8 mouse cellular contexts compared by ENCODE assay signal in genomic region chr4:115062875-115063517, GRCm38 (mm10). TPM values are rescaled to one million over a fixed set of nuclear protein-coding genes. Genes with fewer than 3 reads are reported as not detected.
DNase-seq lines count a peak whose midpoint lies in the region; ATAC-seq and TF ChIP-seq lines count a peak whose summit lies in the region.

No protein-coding gene starts in this region.

- TF ChIP-seq CTCF in lung, adult 2 months (IDR thresholded peaks at IDR 0.05; ENCODE audit: insufficient read depth, low read length) = no peak
- no peak for TF ChIP-seq CTCF in forebrain, postnatal 0 days (IDR thresholded peaks at IDR 0.05; ENCODE audit: low read depth)
- no peak for TF ChIP-seq CTCF in kidney, postnatal 0 days (IDR thresholded peaks at IDR 0.05; ENCODE audit: low read depth)

- H3K36me3 ChIP-seq in forebrain, postnatal 0 days (ENCODE audit: insufficient read depth) = no peaks in the 10 kb centered on the region
- H3K36me3 ChIP-seq in kidney, postnatal 0 days (ENCODE audit: insufficient read depth, low read length) = no peaks in the 10 kb centered on the region
- H3K36me3 ChIP-seq in megakaryocyte, embryonic 14.5 days (replicated peaks; ENCODE audit: low read length) = peaks cover 79% of the 10 kb centered on the region
- H3K36me3 ChIP-seq in stomach, embryonic 15.5 days = no peaks in the 10 kb centered on the region

- no peaks in the 10 kb centered on the region; the same call in 1 of the 2 replicates for H3K4me1 ChIP-seq in lung, adult 2 months (ENCODE audit: control insufficient read depth, insufficient read depth, low read length)
- H3K4me1 ChIP-seq in forebrain, postnatal 0 days (ENCODE audit: insufficient read depth) = no peaks in the 10 kb centered on the region
- H3K4me1 ChIP-seq in kidney, postnatal 0 days (replicated peaks; ENCODE audit: insufficient read depth, low read length) = peaks cover 14% of the 10 kb centered on the region; the same call in 1 of the 2 replicates
- H3K4me1 ChIP-seq in megakaryocyte, embryonic 14.5 days = peaks cover 78% of the 10 kb centered on the region
- peaks cover 17% of the 10 kb centered on the region; the same call in 1 of the 2 replicates for H3K4me1 ChIP-seq in stomach, embryonic 15.5 days

- H3K4me2 ChIP-seq in forebrain, postnatal 0 days (ENCODE audit: low read depth) = peak overlapping the region; percentile 96
- peak overlapping the region; percentile 97 for H3K4me2 ChIP-seq in kidney, postnatal 0 days (ENCODE audit: low read length)
- H3K4me2 ChIP-seq in stomach, embryonic 15.5 days = peak overlapping the region; percentile 93

- peak; percentile 90 for ATAC-seq in forebrain, postnatal 0 days
- peak; percentile 77 for ATAC-seq in kidney, postnatal 0 days (replicated peaks; ENCODE audit: low FRiP score, low read depth)
- ATAC-seq in stomach, embryonic 15.5 days (ENCODE audit: insufficient read depth, low FRiP score, low read depth) = peak; percentile 77

- WGBS in lung, adult 2 months = under 1% methylated on average over 53 of the region's 58 CpGs
- WGBS in forebrain, postnatal 0 days = 3% methylated on average over 54 of the region's 58 CpGs
- WGBS in kidney, postnatal 0 days = under 1% methylated on average over 57 of the region's 58 CpGs
- WGBS in stomach, embryonic 15.5 days = under 1% methylated on average over 57 of the region's 58 CpGs

- peaks cover 83% of the 10 kb centered on the region for H3K27me3 ChIP-seq in forebrain, postnatal 0 days (ENCODE audit: insufficient read depth, low read length)
- H3K27me3 ChIP-seq in kidney, postnatal 0 days (ENCODE audit: insufficient read depth, low read length) = peaks cover 73% of the 10 kb centered on the region
- H3K27me3 ChIP-seq in megakaryocyte, embryonic 14.5 days (replicated peaks) = no peaks in the 10 kb centered on the region
- peaks cover 78% of the 10 kb centered on the region for H3K27me3 ChIP-seq in stomach, embryonic 15.5 days (replicated peaks)

- H3K9me3 ChIP-seq in forebrain, postnatal 0 days (ENCODE audit: low read length) = no peaks in the 10 kb centered on the region
- no peaks in the 10 kb centered on the region for H3K9me3 ChIP-seq in kidney, postnatal 0 days (replicated peaks; ENCODE audit: low read length)
- H3K9me3 ChIP-seq in megakaryocyte, embryonic 14.5 days = no peaks in the 10 kb centered on the region
- no peaks in the 10 kb centered on the region for H3K9me3 ChIP-seq in stomach, embryonic 15.5 days

- TF ChIP-seq POLR2A in lung, adult 2 months (IDR thresholded peaks at IDR 0.05; ENCODE audit: borderline replicate concordance, extremely low read depth, low read depth, low read length) = no peak

- H3K4me3 ChIP-seq in lung, adult 2 months (replicated peaks; ENCODE audit: extremely low read depth, low read depth, low read length) = peak overlapping the region; percentile 58
- H3K4me3 ChIP-seq in forebrain, postnatal 0 days (ENCODE audit: low read depth, low read length) = peak overlapping the region; percentile 51
- H3K4me3 ChIP-seq in kidney, postnatal 0 days (replicated peaks; ENCODE audit: low read depth, low read length) = peak overlapping the region; percentile 53
- peak overlapping the region; percentile 94 for H3K4me3 ChIP-seq in megakaryocyte, embryonic 14.5 days (replicated peaks)
- H3K4me3 ChIP-seq in stomach, embryonic 15.5 days (replicated peaks) = peak overlapping the region; percentile 43

- H3K27ac ChIP-seq in forebrain, postnatal 0 days (ENCODE audit: low read depth, low read length) = no peak overlapping the region
- H3K27ac ChIP-seq in kidney, postnatal 0 days = no peak overlapping the region
- no peak overlapping the region for H3K27ac ChIP-seq in stomach, embryonic 15.5 days

- DNase-seq in lung, adult 2 months = no peak
- no peak for DNase-seq in lung, postnatal 25 days (ENCODE audit: low spot score)
- DNase-seq in adrenal gland, postnatal 10 days = peak; percentile 52
- peak; percentile 76 for DNase-seq in forebrain, postnatal 0 days
- peak; percentile 30 for DNase-seq in kidney, postnatal 0 days (ENCODE audit: low spot score)
- no peak for DNase-seq in urinary bladder, postnatal 4 days (ENCODE audit: low spot score in 2 of 2)

- peak overlapping the region; percentile 51 for H3K9ac ChIP-seq in forebrain, postnatal 0 days
- peak overlapping the region; percentile 43 for H3K9ac ChIP-seq in kidney, postnatal 0 days (ENCODE audit: low read depth, low read length)
- peak overlapping the region; percentile 6; the same call in 1 of the 2 replicates for H3K9ac ChIP-seq in stomach, embryonic 15.5 days

RNA-seq across cellular contexts. Expression of gene Tal1, which starts 6.8 kb away (rescaled TPM):
- polyA plus RNA-seq in lung, adult 2 months (2012; rRNA removed) = 11.1 and 20.9 TPM in 2 replicates
- 1 to 10 TPM; 5.4 to 7.7 TPM for total RNA-seq in adrenal gland, postnatal 10 days (2021)
- total RNA-seq in forebrain, postnatal 0 days (2014; rRNA removed) = 2.5 and 4.0 TPM in 2 replicates
- polyA plus RNA-seq in forebrain, postnatal 0 days (2015; fragmentation: Nextera tagmentation; extraction: Ambion mirVana) = 0.34 and 0.54 TPM in 2 replicates
- 1.0 and 1.1 TPM in 2 replicates for polyA plus RNA-seq in kidney, postnatal 0 days (2015; fragmentation: Nextera tagmentation; extraction: Ambion mirVana)
- polyA plus RNA-seq in megakaryocyte, embryonic 14.5 days (2012; ENCODE audit: insufficient read depth, low replicate concordance) = 106 and 219 TPM in 2 replicates
- polyA plus RNA-seq in stomach, embryonic 15.5 days (2015; fragmentation: Nextera tagmentation; extraction: Ambion mirVana) = 1.6 and 2.9 TPM in 2 replicates

RNA-seq across cellular contexts. Expression of gene Pdzk1ip1, which starts 25.5 kb away (rescaled TPM):
- 126 and 171 TPM in 2 replicates for polyA plus RNA-seq in lung, adult 2 months (2012; rRNA removed)
- 1 to 10 TPM in 1 of 2 experiments, under 1 TPM in 1; 0.99 to 1.9 TPM for total RNA-seq in adrenal gland, postnatal 10 days (2021)
- 1.2 TPM in 1 of 2 replicates, not detected in the other for total RNA-seq in forebrain, postnatal 0 days (2014; rRNA removed)
- polyA plus RNA-seq in forebrain, postnatal 0 days (2015; fragmentation: Nextera tagmentation; extraction: Ambion mirVana) = 2.4 TPM in 2 replicates
- 681 and 685 TPM in 2 replicates for polyA plus RNA-seq in kidney, postnatal 0 days (2015; fragmentation: Nextera tagmentation; extraction: Ambion mirVana)
- 2.2 and 5.1 TPM in 2 replicates for polyA plus RNA-seq in megakaryocyte, embryonic 14.5 days (2012; ENCODE audit: insufficient read depth, low replicate concordance)
- polyA plus RNA-seq in stomach, embryonic 15.5 days (2015; fragmentation: Nextera tagmentation; extraction: Ambion mirVana) = 82.4 and 96.6 TPM in 2 replicates

Comparison
In these comparisons a context has a peak if more than half of its experiments do, and no peak if none do; other contexts are left out.
1. DNase-seq: peak in adrenal gland, postnatal 10 days (single experiment), forebrain, postnatal 0 days (single experiment) and kidney, postnatal 0 days (single experiment); none in lung, adult 2 months (single experiment), lung, postnatal 25 days (single experiment) and urinary bladder, postnatal 4 days (0 of 2).
2. H3K4me3 ChIP-seq: peak in every context shown above with its lines; median percentile 94 in megakaryocyte, embryonic 14.5 days; 58 in lung, adult 2 months; 53 in kidney, postnatal 0 days; 51 in forebrain, postnatal 0 days; 43 in stomach, embryonic 15.5 days.
3. RNA of gene Pdzk1ip1, which starts 25.5 kb away (polyA plus RNA-seq): 681 to 685 TPM in kidney, postnatal 0 days, 126 to 171 TPM in lung, adult 2 months and 82.4 to 96.6 TPM in stomach, embryonic 15.5 days; 2.2 to 5.1 TPM in megakaryocyte, embryonic 14.5 days and 2.4 TPM in forebrain, postnatal 0 days; every median in the first group is over 10 times any median in the second.
4. Peak in every context shown above with its lines, with median percentiles within 50 percentile points of each other: ATAC-seq, H3K4me2 ChIP-seq and H3K9ac ChIP-seq.